Mouse (Mus musculus) liver, embryonic 12.5 days (tissue): Measurements from ENCODE around the gene Crygn. TPM values are rescaled to one million over a fixed set of nuclear protein-coding genes. Genes with fewer than 3 reads are reported as not detected.
A peak's percentile ranks its signal among the peaks of the same experiment; 100 is the strongest.

ENCODE experiments used
- ATAC-seq: fragments of 200-750 bp; cut with Nextera tagmentation; 2 replicates; pipeline ENCODE4 v1.8.0; 2017; ENCODE audit warnings: moderate number of reproducible peaks, mild to moderate bottlenecking, moderate library complexity
- H3K27ac ChIP-seq: fragments of 300-500 bp; sonication (generic); 2 replicates; pipeline ENCODE4 v1.5.1; 2016; ENCODE audit warnings: mild to moderate bottlenecking
- H3K27me3 ChIP-seq: fragments of 300-500 bp; sonication (generic); replicated peaks from 2 replicates; pipeline ENCODE4 v1.6.1; 2016; ENCODE audit warnings: mild to moderate bottlenecking, moderate library complexity
- H3K36me3 ChIP-seq: fragments of 300-500 bp; sonication (generic); 2 replicates; pipeline ENCODE4 v1.6.1; 2016; ENCODE audit warnings: mild to moderate bottlenecking, moderate library complexity
- H3K4me1 ChIP-seq: fragments of 300-500 bp; sonication (generic); 2 replicates; pipeline ENCODE4 v1.6.1; 2016
- H3K4me2 ChIP-seq: fragments of 300-500 bp; sonication (generic); 2 replicates; pipeline ENCODE4 v1.6.1; 2016; ENCODE audit warnings: mild to moderate bottlenecking, moderate library complexity
- H3K4me3 ChIP-seq: fragments of 300-500 bp; sonication (generic); 2 replicates; pipeline ENCODE4 v1.5.1; 2016; ENCODE audit warnings: mild to moderate bottlenecking, moderate library complexity
- H3K9ac ChIP-seq: fragments of 300-500 bp; sonication (generic); 2 replicates; pipeline ENCODE4 v1.6.1; 2016; ENCODE audit warnings: mild to moderate bottlenecking, moderate library complexity
- H3K9me3 ChIP-seq: fragments of 300-500 bp; sonication (generic); replicated peaks from 2 replicates; pipeline ENCODE4 v1.6.1; 2016; ENCODE audit warnings: mild to moderate bottlenecking, moderate library complexity
- WGBS: fragments of 180-500 bp; shearing (Covaris S2); methylation state at CpG from one replicate; pipeline ENCODE4 v1.1.7; 2016; ENCODE audit not compliant: insufficient replicate concordance; 5-methylcytosine and 5-hydroxymethylcytosine counted together
- polyA plus RNA-seq: library from polyadenylated mRNA; unstranded; fragments of >200 nt; fragmentation: Nextera tagmentation; extraction: Ambion mirVana; gene quantifications from 2 replicates; pipeline ENCODE4 v1.2.1, GENCODE M21; 2016

Crygn gene
- polyA plus RNA-seq, 1 experiment from 2014 or later = not detected

DNA sequence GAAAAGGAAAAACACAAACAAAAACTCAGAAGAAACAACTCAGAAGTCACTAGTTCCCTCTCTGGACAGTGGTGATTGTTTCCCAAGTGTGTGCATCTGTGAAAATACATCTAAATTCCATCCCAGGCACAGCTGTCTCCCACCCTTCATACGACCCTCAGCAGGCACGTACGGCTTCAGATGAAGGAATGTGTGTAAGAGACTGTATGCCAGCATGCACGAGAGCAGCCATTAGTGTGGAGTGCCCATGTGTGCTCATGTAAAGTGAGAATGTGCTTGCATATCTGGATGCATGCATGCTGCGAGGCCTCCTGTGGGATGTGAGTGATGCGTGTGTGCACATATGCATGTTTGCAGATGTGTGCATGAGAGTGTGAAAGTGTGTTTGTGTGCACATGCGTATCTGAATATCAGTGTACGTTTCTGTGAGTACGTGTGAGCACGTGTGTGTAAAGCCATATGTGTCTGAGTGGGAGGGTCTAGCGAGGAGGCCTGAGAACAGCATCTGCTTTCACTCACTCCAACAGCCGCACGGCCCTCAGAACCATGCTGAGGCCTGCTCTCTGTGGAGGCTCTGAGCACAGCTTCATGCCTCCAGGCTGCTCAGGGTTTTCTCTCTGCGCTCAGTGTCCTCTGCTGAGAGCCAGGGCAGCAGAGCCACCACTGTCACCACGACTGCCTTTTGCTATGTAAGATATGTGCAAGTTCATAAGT lies 16.5 kb downstream of the Crygn start:
- Histone ChIP-seq H3K9ac (no peak overlapping the region), H3K9me3 (no peaks in the 10 kb centered on the region), H3K36me3 (no peaks in the 10 kb centered on the region), H3K27me3 (no peaks in the 10 kb centered on the region), H3K4me1 (peaks cover 23% of the 10 kb centered on the region), H3K27ac (no peak overlapping the region), H3K4me2 (no peak overlapping the region), H3K4me3 (no peak overlapping the region)
- WGBS = 73% methylated on average over 15 of the region's 15 CpGs
- ATAC-seq = no peak

GRCm38 (mm10) chr5:24739141-24739753 lies 18.6 kb downstream of the Crygn start:
- Histone ChIP-seq H3K9me3 (no peaks in the 10 kb centered on the region), H3K27ac (peak overlapping the region; percentile 59), H3K4me1 (peaks cover 21% of the 10 kb centered on the region), H3K9ac (no peak overlapping the region), H3K4me3 (no peak overlapping the region), H3K4me2 (peak overlapping the region; percentile 43), H3K27me3 (no peaks in the 10 kb centered on the region), H3K36me3 (no peaks in the 10 kb centered on the region)
- ATAC-seq = peak; percentile 51; the same call in 1 of the 2 replicates
- WGBS = 14% methylated on average over 15 of the region's 15 CpGs

GRCm38 (mm10) chr5:24738517-24738916 lies 19.3 kb downstream of the Crygn start:
- Histone ChIP-seq H3K9ac (no peak overlapping the region), H3K9me3 (no peaks in the 10 kb centered on the region), H3K4me1 (peaks cover 29% of the 10 kb centered on the region), H3K4me2 (no peak overlapping the region), H3K4me3 (no peak overlapping the region), H3K27me3 (no peaks in the 10 kb centered on the region), H3K36me3 (no peaks in the 10 kb centered on the region), H3K27ac (peak overlapping the region; percentile 59; the same call in 1 of the 2 replicates)
- 29% methylated on average over 1 of the region's 1 CpGs for WGBS
- ATAC-seq = peak; percentile 60; the same call in 1 of the 2 replicates

GRCm38 (mm10) chr5:24737595-24737994 lies 20.2 kb downstream of the Crygn start:
- H3K4me2 ChIP-seq = no peak overlapping the region

DNA sequence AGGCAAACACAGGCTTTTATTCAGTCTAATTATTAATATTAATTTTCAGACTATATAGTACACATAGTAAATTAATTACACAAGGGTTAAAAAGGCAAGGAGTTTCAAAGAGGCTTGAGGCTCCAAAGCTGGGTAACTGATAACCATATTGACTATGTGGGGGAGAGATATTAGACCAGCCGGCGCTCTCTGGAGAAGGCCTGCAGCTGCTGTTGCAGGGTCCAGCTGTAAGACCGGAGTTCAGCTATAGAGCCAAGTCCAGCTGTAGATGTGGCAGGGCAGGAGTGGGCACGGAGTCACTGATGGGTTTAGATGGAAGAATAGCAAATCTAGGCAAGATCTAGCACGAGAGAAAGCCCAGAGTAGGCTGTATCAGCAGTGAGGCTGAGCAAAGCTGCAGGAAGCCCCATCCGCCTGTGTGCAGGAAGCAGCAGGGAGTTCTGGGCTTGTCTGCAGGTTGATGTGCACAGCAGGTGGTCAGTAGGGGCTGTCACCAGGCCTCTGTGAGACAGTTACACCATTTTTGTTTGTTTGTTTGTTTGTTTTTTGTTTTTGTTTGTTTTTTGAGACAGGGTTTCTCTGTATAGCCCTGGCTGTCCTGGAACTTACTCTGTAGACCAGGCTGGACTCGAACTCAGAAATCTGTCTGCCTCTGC lies 23.9 kb downstream of the Crygn start:
- H3K4me3 ChIP-seq = no peak overlapping the region
- peaks cover 47% of the 10 kb centered on the region for H3K4me1 ChIP-seq
- 36% methylated on average over 7 of the region's 7 CpGs for WGBS
- ATAC-seq = peak; percentile 74
- H3K36me3 ChIP-seq = no peaks in the 10 kb centered on the region
- H3K9me3 ChIP-seq = no peaks in the 10 kb centered on the region
- peaks cover 43% of the 10 kb centered on the region for H3K27me3 ChIP-seq
- H3K27ac ChIP-seq = no peak overlapping the region
- H3K4me2 ChIP-seq = peak overlapping the region; percentile 27
- H3K9ac ChIP-seq = no peak overlapping the region

More at GRCm38 (mm10) chr5:24737595-24737994, 20.2 kb downstream of the Crygn start:
- peaks cover 6% of the 10 kb centered on the region; the same call in 1 of the 2 replicates for H3K27me3 ChIP-seq
- no peak overlapping the region for H3K27ac ChIP-seq
- H3K4me3 ChIP-seq = no peak overlapping the region
- no peak for ATAC-seq
- peaks cover 38% of the 10 kb centered on the region for H3K4me1 ChIP-seq
- WGBS = 80% methylated on average over 10 of the region's 10 CpGs
- H3K9me3 ChIP-seq = no peaks in the 10 kb centered on the region
- H3K36me3 ChIP-seq = no peaks in the 10 kb centered on the region
- H3K9ac ChIP-seq = no peak overlapping the region

GRCm38 (mm10) chr5:24733134-24733533 lies 24.7 kb downstream of the Crygn start:
- Histone ChIP-seq H3K27ac (no peak overlapping the region), H3K4me2 (peak overlapping the region; percentile 27), H3K9ac (no peak overlapping the region), H3K9me3 (no peaks in the 10 kb centered on the region), H3K27me3 (peaks cover 51% of the 10 kb centered on the region), H3K4me1 (peaks cover 39% of the 10 kb centered on the region), H3K36me3 (no peaks in the 10 kb centered on the region), H3K4me3 (no peak overlapping the region)
- 41% methylated on average over 8 of the region's 8 CpGs for WGBS
- no peak for ATAC-seq

- H3K4me2 ChIP-seq = peak overlapping the region; percentile 64
- H3K27ac ChIP-seq = no peak overlapping the region
- no peaks in the 10 kb centered on the region for H3K9me3 ChIP-seq
- ATAC-seq = no peak
- peaks cover 56% of the 10 kb centered on the region for H3K27me3 ChIP-seq
- no peaks in the 10 kb centered on the region for H3K36me3 ChIP-seq
- 4% methylated on average over 15 of the region's 15 CpGs for WGBS
- peaks cover 43% of the 10 kb centered on the region for H3K4me1 ChIP-seq
- peak overlapping the region; percentile 50 for H3K4me3 ChIP-seq
- H3K9ac ChIP-seq = no peak overlapping the region; the same call in 1 of the 2 replicates
These were observed 26.8 kb downstream of the Crygn start for GRCm38 (mm10) chr5:24730986-24731385.

DNA sequence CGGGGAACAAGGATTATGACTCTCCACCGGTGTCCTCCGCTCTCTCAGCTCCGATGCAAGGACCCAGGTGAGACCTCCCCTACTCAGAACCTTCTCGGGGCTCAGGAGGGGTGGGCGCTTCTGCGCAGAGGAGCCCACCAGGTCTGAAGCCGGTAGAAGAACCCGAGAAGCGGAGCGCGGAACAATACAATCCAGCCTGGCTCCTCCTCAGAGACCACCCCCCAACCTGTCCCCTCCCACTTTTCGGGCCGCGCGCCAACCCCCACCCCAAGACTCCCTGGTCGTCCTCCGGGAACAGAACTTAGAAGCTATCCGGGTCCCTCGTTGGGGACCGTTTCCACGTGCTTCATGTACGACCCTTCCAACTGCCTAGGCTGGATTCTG lies 27.3 kb downstream of the Crygn start, which contains the start of gene Wdr86:
Gene Wdr86 (minus strand): TSS at position 240 of the 384 bp plus-strand sequence.
- peak within 1 kb of the TSS; percentile 42; the same call in 1 of the 2 replicates for H3K9ac ChIP-seq
- WGBS = under 1% methylated on average over 23 of the region's 23 CpGs
- H3K36me3 ChIP-seq = no peaks in the 10 kb centered on the region
- H3K27ac ChIP-seq = no peak within 1 kb of the TSS
- H3K4me2 ChIP-seq = peak within 1 kb of the TSS; percentile 64
- peaks cover 43% of the 10 kb centered on the region for H3K4me1 ChIP-seq
- peak within 1 kb of the TSS; percentile 50 for H3K4me3 ChIP-seq
- H3K9me3 ChIP-seq = no peaks in the 10 kb centered on the region
- ATAC-seq = no peak
- H3K27me3 ChIP-seq = peaks cover 56% of the 10 kb centered on the region

- ATAC-seq = no peak
- Histone ChIP-seq H3K4me3 (peak overlapping the region; percentile 50), H3K9me3 (no peaks in the 10 kb centered on the region), H3K4me1 (peaks cover 43% of the 10 kb centered on the region), H3K27ac (no peak overlapping the region), H3K4me2 (peak overlapping the region; percentile 64), H3K27me3 (peaks cover 56% of the 10 kb centered on the region), H3K36me3 (no peaks in the 10 kb centered on the region), H3K9ac (peak overlapping the region; percentile 42; the same call in 1 of the 2 replicates)
- 4% methylated on average over 46 of the region's 49 CpGs for WGBS
These were observed 27.9 kb downstream of the Crygn start for GRCm38 (mm10) chr5:24729797-24730487.

DNA sequence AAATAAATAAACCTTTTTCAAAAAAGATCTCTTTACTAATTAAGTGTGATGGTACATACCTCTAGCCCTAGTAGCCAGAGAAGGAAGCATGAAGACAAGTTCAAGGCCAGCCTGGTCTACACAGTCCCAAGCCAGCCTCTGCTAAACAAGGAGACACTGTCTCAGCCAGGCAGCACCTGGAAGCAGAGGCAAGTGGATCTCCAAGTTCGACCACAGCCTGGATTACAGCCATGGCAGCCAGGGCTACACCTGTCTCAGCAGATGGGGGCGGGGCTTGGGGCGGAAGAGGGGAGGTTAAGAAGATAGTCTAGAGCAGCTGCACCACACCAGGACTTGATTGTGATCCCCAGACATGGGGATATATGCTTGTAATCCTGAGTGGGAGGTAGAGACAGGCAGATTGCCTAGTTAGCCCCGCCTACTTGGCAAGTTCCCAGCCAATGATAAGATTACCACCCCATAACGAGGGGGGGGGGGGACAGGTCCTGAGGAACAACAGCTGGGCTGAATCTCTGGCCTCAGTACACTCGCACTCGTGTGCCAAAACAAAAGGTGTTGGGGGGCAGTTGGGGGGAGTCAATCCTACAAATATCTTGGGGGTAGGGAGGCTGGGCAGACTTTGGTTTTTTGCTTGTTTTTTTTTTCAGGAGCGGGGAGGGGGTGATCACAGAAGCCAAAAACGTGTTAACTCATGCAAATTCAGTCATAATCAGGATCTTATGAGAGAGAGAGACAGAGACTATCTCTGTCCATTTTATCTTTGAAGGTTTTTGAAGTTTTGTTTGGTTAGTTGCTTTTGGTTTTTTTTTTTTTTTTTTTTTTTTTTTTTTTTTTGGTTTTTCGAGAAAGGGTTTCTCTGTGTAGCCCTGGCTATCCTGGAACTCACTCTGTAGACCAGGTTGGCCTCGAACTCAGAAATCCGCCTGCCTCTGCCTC lies 30.6 kb downstream of the Crygn start:
- Histone ChIP-seq H3K9ac (no peak overlapping the region), H3K27me3 (peaks cover 45% of the 10 kb centered on the region), H3K4me2 (no peak overlapping the region), H3K36me3 (no peaks in the 10 kb centered on the region), H3K9me3 (no peaks in the 10 kb centered on the region), H3K4me1 (peaks cover 26% of the 10 kb centered on the region), H3K27ac (no peak overlapping the region), H3K4me3 (no peak overlapping the region)
- ATAC-seq = peak; percentile 59
- WGBS = 52% methylated on average over 12 of the region's 12 CpGs

DNA sequence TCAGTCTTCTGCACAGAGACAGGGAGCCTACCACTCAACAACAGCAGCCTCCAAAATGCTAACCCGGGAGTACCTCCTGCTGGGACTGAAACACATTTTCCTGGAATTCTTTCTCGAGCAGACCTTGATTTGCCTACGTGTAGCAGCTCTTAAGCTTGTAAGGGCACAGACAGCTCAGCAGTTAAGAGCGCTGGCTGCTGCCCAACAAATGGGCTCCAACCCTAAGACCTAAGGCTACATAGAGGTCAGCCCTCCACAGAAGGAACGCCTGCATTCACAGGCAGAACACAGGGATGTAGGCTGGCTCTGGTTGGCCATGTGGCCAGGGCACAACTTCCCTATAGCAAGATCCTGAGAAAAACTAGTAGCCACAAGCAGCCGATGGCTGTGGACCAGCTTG lies 31.9 kb downstream of the Crygn start:
- no peak for ATAC-seq
- Histone ChIP-seq H3K27me3 (peaks cover 32% of the 10 kb centered on the region), H3K9me3 (no peaks in the 10 kb centered on the region), H3K9ac (no peak overlapping the region), H3K4me1 (peaks cover 22% of the 10 kb centered on the region), H3K27ac (no peak overlapping the region), H3K36me3 (no peaks in the 10 kb centered on the region), H3K4me3 (no peak overlapping the region), H3K4me2 (no peak overlapping the region)
- 58% methylated on average over 6 of the region's 6 CpGs for WGBS
